Mouse (Mus musculus) spleen, adult 2 months (tissue): Measurements from ENCODE around the gene Aoc3.

Experiments
- CTCF ChIP-seq: fragments of 200-500 bp; IDR thresholded peaks from 2 replicates; pipeline ENCODE4 v1.5.1; 2011; ENCODE audit warnings: mild to moderate bottlenecking, inconsistent platforms; ENCODE audit not compliant: insufficient read depth, insufficient read length, insufficient replicate concordance; ENCODE audit errors: extremely low read depth
- POLR2A ChIP-seq: fragments of 200-500 bp; IDR thresholded peaks from 2 replicates; pipeline ENCODE4 v1.6.1; 2011; ENCODE audit warnings: low read depth, low read length, inconsistent platforms

DNA sequence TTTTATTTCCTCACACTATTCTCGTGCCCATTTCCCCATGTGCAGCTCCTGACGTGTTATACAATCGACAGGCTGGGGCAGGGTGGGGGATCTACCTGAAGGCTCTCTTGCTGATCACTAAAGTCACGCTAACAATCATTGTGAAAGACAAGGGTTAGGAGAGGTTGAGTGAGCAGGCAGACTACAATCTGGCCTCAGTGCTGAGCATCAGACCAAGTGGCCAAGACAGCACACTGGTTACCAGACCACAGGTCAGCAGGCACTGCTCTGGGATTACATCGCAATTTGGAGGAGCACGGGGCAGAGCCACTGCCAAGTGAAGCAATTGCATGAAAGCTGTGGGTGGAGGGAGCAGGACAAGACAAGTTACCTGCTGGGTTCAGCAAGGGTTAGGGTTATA, 48.5 kb downstream of the Aoc3 start:
- TF ChIP-seq POLR2A (no peak), CTCF (no peak)
